Mouse (Mus musculus): ENCODE data around the gene Ttn.

DNA sequence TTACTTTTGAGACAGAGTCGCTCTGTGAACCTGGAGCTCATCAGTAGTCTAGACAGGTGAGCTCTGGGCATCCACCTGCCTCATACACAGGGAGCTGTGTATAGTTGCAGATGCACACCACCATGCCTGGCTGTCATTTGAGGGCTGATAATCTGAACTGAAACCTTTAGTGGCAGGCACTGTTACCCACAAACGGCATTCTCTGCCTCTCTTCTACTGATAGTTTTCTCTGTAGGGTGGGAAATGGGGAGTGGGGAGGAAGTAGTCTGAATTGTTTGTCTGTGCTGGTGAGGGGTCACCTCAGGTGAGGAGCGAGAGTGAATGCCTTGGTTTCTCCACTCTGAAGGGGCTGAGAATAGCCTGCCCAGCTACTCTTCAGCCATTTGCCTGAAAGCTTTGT, 294.7 kb downstream of the Ttn start:
- TF ChIP-seq CTCF (IDR thresholded peaks at IDR 0.05; ENCODE audit: extremely low read depth, insufficient read depth, insufficient read length, insufficient replicate concordance) (no peak), POLR2A (IDR thresholded peaks at IDR 0.05; ENCODE audit: low read depth, low read length) (no peak)

Data from spleen, adult 2 months (tissue).